Mouse (Mus musculus) stomach, embryonic 16.5 days (tissue): ENCODE results near the gene Wasf2. TPM values are rescaled to one million over a fixed set of nuclear protein-coding genes. Genes with fewer than 3 reads are reported as not detected.

Experiments used
- ATAC-seq: fragments of 200-750 bp; cut with Nextera tagmentation; 2 replicates; pipeline ENCODE4 v1.8.0; 2017; ENCODE audit warnings: moderate number of reproducible peaks, moderate TSS enrichment; ENCODE audit not compliant: insufficient read depth, low FRiP score
- H3K27ac ChIP-seq: fragments of 300-500 bp; sonication (generic); 2 replicates; pipeline ENCODE4 v1.5.1; 2014; ENCODE audit warnings: low read length
- H3K27me3 ChIP-seq: fragments of 300-500 bp; sonication (generic); 2 replicates; pipeline ENCODE4 v1.6.1; 2014; ENCODE audit warnings: low read length, control low read depth, mixed read lengths; ENCODE audit not compliant: control insufficient read depth, insufficient read depth
- H3K36me3 ChIP-seq: fragments of 300-500 bp; sonication (generic); 2 replicates; pipeline ENCODE4 v1.6.1; 2014; ENCODE audit warnings: low read length; ENCODE audit not compliant: control insufficient read depth, insufficient read depth
- H3K4me1 ChIP-seq: fragments of 300-500 bp; sonication (generic); 2 replicates; pipeline ENCODE4 v1.6.1; 2014; ENCODE audit warnings: low read length, control low read depth, mixed read lengths; ENCODE audit not compliant: control insufficient read depth, insufficient read depth
- H3K4me2 ChIP-seq: fragments of 300-500 bp; sonication (generic); 2 replicates; pipeline ENCODE4 v1.6.1; 2014; ENCODE audit warnings: low read depth, low read length, mixed read lengths
- H3K4me3 ChIP-seq: fragments of 300-500 bp; sonication (generic); replicated peaks from 2 replicates; pipeline ENCODE4 v1.5.1; 2014; ENCODE audit warnings: mild to moderate bottlenecking, low read length
- H3K9ac ChIP-seq: fragments of 300-500 bp; sonication (generic); 2 replicates; pipeline ENCODE4 v1.6.1; 2014; ENCODE audit warnings: low read length
- H3K9me3 ChIP-seq: fragments of 300-500 bp; sonication (generic); replicated peaks from 2 replicates; pipeline ENCODE4 v1.6.1; 2016; ENCODE audit warnings: low read length, control low read depth; ENCODE audit not compliant: control insufficient read depth
- WGBS: fragments of 180-500 bp; shearing (Covaris S2); extraction: QIAGEN DNeasy Blood & Tissue Kit; methylation state at CpG from one replicate; pipeline ENCODE4 v1.1.7; 2014; 5-methylcytosine and 5-hydroxymethylcytosine counted together
- polyA plus RNA-seq: library from polyadenylated mRNA; unstranded; fragments of >200 nt; fragmentation: Nextera tagmentation; extraction: Ambion mirVana; gene quantifications from 2 replicates; pipeline ENCODE4 v1.2.1, GENCODE M21; 2015

The Wasf2 gene
- polyA plus RNA-seq, 1 experiment from 2014 or later = 84.3 TPM

DNA sequence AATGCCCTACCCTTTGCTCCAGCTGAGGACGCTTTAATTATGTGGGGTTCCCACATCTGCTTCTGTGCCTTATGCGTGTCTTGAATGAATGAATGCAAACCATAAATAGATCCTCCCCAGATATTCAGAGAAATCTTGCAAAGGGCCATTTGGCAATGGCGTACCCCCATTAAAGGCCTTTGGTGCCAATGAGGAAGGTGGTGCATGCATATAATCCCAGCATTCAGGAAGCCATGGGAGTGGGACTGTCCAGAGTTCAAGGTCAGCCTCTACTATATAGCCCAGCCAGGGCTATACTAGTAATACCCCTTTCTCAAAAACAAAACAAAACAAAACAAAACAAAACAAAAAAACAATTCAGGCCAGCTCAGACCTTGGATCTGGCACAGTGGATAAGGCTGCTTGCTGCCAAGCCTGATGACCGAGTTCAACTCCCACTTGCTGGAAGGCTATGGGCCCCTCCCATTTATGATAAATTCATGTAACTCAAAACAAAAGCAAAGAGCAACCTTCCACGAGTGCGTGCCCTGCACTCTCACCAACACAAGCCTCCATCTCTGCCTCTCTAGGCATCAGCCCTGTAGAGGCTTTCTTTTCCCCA lies 11.4 kb upstream of the Wasf2 start:
- ATAC-seq = no peak
- Histone ChIP-seq H3K4me3 (no peak overlapping the region), H3K4me2 (no peak overlapping the region), H3K27me3 (no peaks in the 10 kb centered on the region), H3K36me3 (no peaks in the 10 kb centered on the region), H3K9me3 (no peaks in the 10 kb centered on the region), H3K27ac (peak overlapping the region; percentile 74), H3K4me1 (peaks cover 44% of the 10 kb centered on the region), H3K9ac (no peak overlapping the region)
- WGBS = 72% methylated on average over 6 of the region's 6 CpGs

- Histone ChIP-seq H3K9me3 (no peaks in the 10 kb centered on the region), H3K9ac (no peak overlapping the region), H3K4me2 (no peak overlapping the region), H3K4me3 (no peak overlapping the region), H3K27ac (no peak overlapping the region; the same call in 1 of the 2 replicates), H3K27me3 (no peaks in the 10 kb centered on the region), H3K36me3 (no peaks in the 10 kb centered on the region), H3K4me1 (peaks cover 44% of the 10 kb centered on the region)
- WGBS = 77% methylated on average over 6 of the region's 6 CpGs
- no peak for ATAC-seq
These were observed 10.7 kb upstream of the Wasf2 start for GRCm38 (mm10) chr4:133119579-133119978.

- no peaks in the 10 kb centered on the region for H3K27me3 ChIP-seq
- H3K4me2 ChIP-seq = peak overlapping the region; percentile 17; the same call in 1 of the 2 replicates
- H3K36me3 ChIP-seq = no peaks in the 10 kb centered on the region
- H3K27ac ChIP-seq = peak overlapping the region; percentile 41; the same call in 1 of the 2 replicates
- peaks cover 41% of the 10 kb centered on the region for H3K4me1 ChIP-seq
- H3K4me3 ChIP-seq = no peak overlapping the region
- 12% methylated on average over 11 of the region's 11 CpGs for WGBS
- no peak for ATAC-seq
- H3K9ac ChIP-seq = no peak overlapping the region; the same call in 1 of the 2 replicates
- H3K9me3 ChIP-seq = no peaks in the 10 kb centered on the region
These were observed 9.4 kb upstream of the Wasf2 start for GRCm38 (mm10) chr4:133120833-133121321.

GRCm38 (mm10) chr4:133121416-133121815 lies 8.9 kb upstream of the Wasf2 start:
- Histone ChIP-seq H3K4me1 (peaks cover 40% of the 10 kb centered on the region), H3K27me3 (no peaks in the 10 kb centered on the region), H3K9ac (no peak overlapping the region), H3K4me3 (no peak overlapping the region), H3K36me3 (no peaks in the 10 kb centered on the region), H3K9me3 (no peaks in the 10 kb centered on the region), H3K4me2 (no peak overlapping the region), H3K27ac (no peak overlapping the region)
- no peak for ATAC-seq
- WGBS = 58% methylated on average over 1 of the region's 1 CpGs

GRCm38 (mm10) chr4:133121974-133122637 lies 8.2 kb upstream of the Wasf2 start:
- H3K9me3 ChIP-seq = no peaks in the 10 kb centered on the region
- ATAC-seq = no peak
- H3K4me1 ChIP-seq = peaks cover 33% of the 10 kb centered on the region
- no peak overlapping the region for H3K9ac ChIP-seq
- WGBS = 25% methylated on average over 5 of the region's 5 CpGs
- no peak overlapping the region for H3K4me3 ChIP-seq
- no peak overlapping the region for H3K4me2 ChIP-seq
- no peaks in the 10 kb centered on the region for H3K36me3 ChIP-seq
- peak overlapping the region; percentile 3; the same call in 1 of the 2 replicates for H3K27ac ChIP-seq
- no peaks in the 10 kb centered on the region for H3K27me3 ChIP-seq

GRCm38 (mm10) chr4:133127079-133127478 lies 3.2 kb upstream of the Wasf2 start:
- ATAC-seq = no peak
- Histone ChIP-seq H3K4me3 (no peak overlapping the region), H3K27ac (0 out of 2 replicates have a peak overlapping the region, but pooled peaks have one; percentile 26), H3K9me3 (no peaks in the 10 kb centered on the region), H3K4me2 (no peak overlapping the region), H3K36me3 (no peaks in the 10 kb centered on the region), H3K4me1 (peaks cover 11% of the 10 kb centered on the region), H3K9ac (no peak overlapping the region), H3K27me3 (no peaks in the 10 kb centered on the region)
- WGBS = 59% methylated on average over 3 of the region's 3 CpGs

- Histone ChIP-seq H3K9ac (no peak overlapping the region), H3K27ac (no peak overlapping the region), H3K4me1 (peaks cover 9% of the 10 kb centered on the region), H3K36me3 (no peaks in the 10 kb centered on the region), H3K4me2 (no peak overlapping the region), H3K27me3 (no peaks in the 10 kb centered on the region), H3K9me3 (no peaks in the 10 kb centered on the region), H3K4me3 (no peak overlapping the region)
- ATAC-seq = no peak
- WGBS = 88% methylated on average over 4 of the region's 4 CpGs
These were observed 2.4 kb upstream of the Wasf2 start for GRCm38 (mm10) chr4:133127894-133128293.

DNA sequence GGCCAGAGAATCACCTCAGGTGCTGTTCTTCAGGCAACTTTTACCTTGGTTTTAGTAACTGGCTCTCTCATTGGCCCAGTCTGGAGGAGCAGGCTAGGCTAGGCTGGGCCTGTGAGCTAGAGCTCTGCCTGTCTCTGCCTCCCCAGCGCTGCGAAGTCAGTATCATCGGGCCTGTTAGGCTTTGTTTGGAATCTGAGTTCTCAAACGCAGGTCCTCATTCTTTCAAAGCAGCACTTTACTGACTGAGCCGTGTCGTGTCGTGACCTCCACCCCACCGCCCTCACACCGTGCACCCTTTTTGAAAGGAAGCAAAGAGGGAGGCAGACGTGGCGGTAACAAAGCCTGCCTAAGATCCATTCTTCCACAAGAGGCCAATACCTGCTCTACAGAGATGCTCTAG lies 914 bp upstream of the Wasf2 start:
- 44% methylated on average over 11 of the region's 11 CpGs for WGBS
- Histone ChIP-seq H3K36me3 (no peaks in the 10 kb centered on the region), H3K4me3 (peak overlapping the region; percentile 94), H3K4me2 (peak overlapping the region; percentile 60), H3K9ac (peak overlapping the region; percentile 66), H3K27me3 (no peaks in the 10 kb centered on the region), H3K27ac (peak overlapping the region; percentile 76), H3K9me3 (no peaks in the 10 kb centered on the region), H3K4me1 (peaks cover 12% of the 10 kb centered on the region)
- ATAC-seq = no peak
